Mouse (Mus musculus) NIH3T3 (cell line): Measurements from ENCODE around the gene Fam117b.
A peak's percentile ranks its signal among the peaks of the same experiment; 100 is the strongest.

Experiments
- DNase-seq: peaks from one replicate; pipeline ENCODE4 v3.0.0-alpha.2; 2012; ENCODE audit warnings: low read depth

Gene Fam117b

DNA sequence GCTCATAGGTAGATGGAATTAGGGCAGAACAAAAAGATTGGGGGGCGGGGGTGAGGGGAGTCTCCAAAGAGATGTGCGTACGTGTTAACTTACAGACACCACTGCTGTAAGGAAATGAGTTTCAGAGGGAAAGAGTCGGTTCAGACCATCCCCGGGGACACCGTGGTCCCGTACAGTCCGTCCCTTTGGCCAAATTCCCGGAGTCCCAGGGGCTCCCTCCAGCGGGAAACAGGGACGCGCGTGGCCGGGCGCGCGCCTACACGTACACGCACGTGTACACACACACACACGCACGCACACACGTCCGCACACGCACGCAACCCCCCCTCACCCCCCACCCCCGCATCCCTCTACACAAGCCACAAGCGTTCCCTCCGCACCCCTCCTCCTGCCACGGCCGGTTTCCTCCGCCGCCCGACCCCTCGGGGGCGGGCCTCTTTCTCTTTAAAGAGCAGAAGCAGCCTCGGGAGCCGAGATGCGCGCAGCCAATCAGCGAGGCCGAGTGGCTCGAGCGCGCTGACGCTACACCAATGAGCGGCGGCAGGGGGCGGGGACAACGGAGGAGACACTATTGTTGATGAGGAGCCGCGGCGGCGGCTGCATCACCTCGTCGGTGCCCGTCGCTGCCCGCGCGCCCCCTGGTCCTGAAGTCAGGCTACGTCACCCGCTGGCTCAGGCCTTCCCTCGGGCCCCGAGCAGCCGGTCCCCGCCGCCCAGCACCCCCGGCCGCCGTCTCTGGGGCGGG is at the start of gene Fam117b:
TSS of gene Fam117b (plus strand) at position 594 of the 745 bp plus-strand sequence.
- DNase-seq = peak; percentile 99

DNA sequence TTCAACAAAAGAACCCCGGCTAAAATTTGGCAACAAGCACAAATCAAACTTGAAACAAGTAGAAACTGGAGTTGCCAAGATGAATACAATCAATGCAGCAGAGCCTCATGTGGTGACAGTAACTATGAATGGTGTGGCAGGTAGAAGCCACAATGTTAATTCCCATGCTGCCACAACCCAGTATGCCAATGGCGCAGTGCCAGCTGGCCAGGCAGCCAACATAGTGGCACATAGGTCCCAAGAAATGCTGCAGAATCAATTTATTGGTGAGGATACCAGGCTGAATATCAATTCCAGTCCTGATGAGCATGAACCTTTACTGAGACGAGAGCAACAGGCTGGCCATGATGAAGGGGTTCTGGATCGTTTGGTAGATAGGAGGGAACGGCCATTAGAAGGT is 44.8 kb upstream of the Fam117b start:
- no peak for DNase-seq

DNA sequence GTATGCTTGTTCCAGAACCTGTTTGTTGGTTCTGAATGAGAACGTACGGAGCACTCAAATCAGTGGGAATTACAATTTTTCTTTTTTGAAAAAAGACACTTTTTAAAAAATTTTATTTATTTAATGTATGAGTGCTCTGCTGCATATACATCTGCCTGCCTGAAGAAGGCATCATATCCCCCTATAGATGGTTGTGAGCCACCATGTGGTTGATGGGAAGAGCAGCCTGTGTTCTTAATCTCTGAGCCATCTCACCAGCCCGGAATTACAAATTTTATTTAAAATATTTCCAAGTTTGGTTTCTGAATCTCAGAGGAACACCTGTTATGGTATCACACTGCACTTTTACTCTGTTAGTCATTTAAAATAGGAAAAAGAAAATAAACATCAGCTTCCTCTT is 38.8 kb upstream of the Fam117b start:
- peak; percentile 26 for DNase-seq

DNA sequence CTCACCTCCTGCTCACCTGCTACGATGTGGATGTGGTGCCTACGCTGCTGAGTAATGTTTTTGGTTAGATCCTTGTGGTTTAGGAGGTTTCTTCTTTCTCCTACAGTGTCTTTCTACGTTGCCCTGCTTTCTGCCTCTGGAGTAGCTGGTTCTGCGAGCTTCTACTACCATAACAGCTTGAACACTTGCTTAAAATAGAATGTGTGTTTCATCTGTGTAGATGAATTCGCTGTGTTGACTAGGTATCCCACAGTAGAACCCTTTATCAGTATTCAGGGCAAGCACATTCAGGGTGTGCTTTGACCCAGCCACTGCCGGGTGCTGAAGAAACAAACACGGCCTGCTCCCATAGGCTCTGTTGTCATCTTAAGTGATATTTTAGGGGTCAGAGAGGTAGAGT is 34.7 kb upstream of the Fam117b start:
- DNase-seq = no peak

DNA sequence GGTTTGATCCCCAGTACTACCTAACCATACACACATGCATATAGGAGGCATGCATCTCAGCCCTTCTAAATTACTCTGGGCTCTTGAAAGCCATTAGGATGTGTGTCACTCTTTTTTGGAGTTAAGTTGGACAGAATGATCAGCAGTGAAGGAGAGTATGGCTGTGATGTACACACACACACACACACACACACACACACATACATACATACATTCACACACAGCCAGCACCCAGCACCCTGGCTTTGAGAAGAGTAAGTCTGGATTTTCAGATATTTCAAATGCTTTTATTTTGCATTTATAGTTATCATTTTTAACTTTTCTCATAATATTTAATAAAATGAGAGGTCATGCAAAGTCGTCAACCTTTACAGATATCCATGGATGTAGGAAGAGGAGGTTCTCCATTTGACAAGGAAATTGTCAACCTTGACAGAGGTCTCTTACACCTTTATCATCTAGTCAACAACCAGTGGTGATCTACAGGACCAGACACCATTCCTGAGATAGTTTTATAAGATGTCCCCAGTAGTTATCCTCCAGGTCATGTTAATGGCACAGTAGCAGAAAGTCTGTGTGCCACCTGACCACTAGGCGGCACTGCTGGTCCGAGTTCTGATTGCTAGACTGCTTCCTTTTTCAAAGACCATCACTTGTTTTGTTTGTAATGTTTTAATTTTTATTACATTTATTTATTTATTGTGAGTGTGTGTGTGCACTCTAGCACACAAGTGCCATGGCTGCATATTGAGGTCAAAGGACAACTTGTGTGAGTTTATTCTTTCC is 29.3 kb upstream of the Fam117b start:
- DNase-seq = peak; percentile 88

DNA sequence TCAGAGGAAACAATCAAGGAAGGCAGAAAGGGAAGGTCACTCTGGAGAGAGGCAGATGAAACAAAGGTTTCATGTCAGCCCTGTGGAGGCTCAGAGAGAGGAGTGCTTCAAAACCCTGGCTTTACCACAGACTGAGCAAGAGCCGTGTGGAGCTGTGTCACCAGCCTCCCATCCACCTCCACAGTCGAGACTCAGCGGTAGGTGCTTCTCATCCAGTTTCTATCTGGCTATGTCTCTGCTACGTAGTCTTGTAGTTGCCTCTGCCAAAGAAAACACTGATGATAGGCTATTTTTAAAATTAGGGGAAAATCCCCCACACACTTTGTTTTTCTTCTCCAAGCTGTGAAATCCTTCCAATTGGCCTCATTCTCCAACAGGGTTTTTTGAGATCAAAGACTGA is 25.9 kb upstream of the Fam117b start:
- peak; percentile 45 for DNase-seq

DNA sequence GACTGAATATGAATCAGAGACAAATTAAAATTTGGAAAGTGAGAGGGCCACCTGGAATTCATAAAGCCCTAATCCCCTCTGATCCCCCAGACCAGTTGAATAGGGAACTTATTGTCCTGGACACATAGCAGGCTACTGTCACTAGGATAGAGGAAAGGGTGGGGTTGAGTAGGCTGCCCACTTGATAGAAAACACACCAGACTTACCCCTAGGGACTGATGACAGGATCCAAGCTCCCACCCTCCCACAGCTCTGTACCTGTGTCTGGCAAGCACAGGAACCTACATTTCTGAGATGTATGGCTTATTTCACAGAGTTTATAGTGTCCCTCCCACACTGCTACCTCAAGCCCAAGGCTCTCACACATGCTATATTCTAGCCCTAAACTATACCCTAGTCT is 24.8 kb upstream of the Fam117b start:
- no peak for DNase-seq

DNA sequence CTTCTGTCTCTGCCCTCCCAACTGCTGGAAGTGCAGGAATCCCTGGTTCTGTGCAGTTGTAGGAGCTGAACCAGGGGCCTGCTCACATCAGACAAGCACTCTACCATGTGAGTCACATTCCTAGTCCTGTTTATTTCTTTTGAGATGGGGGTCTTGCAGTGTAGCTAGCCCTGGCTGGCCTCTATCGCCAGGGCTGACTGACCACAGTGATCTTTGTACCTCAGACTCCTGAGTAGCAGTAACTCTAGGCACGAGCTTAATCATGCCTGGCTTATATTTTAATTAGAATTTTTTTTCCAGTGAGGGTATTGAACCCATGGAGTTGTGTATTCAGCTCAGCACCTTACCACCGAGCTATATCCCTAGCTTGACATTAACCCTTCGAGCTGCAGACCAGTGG is 21.6 kb upstream of the Fam117b start:
- DNase-seq = no peak

DNA sequence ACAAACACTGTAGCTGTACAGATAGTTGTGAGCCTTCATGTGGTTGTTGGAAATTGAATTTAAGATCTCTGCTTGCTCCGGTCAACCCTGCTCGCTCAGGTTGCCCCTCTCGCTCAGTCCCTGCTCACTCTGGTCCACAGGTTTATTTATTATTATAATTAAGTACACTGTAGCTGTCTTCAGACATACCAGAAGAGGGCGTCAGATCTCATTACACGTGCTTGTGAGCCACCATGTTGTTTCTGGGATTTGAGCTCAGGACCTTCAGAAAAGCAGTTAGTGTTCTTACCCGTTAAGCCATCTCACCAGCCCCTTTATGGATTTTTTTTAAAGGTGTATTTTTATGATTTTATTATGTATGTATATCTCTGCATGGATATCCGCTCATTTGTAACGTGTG is 20.0 kb upstream of the Fam117b start:
- no peak for DNase-seq

DNA sequence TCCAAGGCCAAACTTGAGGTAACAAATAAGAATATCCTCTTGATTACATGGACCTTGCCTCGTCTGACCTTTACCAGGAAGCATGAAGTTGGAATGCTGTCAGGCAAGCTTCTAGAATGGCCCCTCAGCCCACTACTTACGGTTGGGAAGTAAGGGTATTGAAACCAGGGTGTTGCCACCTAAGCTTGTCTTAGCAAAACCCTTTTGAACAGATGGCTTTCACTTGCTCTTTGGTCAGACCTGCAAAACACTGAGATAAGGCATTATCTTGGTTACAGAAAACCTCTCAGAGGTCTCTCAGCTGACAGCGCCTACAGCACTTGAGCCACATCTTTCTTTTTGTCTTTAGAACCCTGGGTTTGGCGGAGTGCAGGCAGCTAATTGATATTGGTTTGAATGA is 18.8 kb upstream of the Fam117b start:
- DNase-seq = no peak

DNA sequence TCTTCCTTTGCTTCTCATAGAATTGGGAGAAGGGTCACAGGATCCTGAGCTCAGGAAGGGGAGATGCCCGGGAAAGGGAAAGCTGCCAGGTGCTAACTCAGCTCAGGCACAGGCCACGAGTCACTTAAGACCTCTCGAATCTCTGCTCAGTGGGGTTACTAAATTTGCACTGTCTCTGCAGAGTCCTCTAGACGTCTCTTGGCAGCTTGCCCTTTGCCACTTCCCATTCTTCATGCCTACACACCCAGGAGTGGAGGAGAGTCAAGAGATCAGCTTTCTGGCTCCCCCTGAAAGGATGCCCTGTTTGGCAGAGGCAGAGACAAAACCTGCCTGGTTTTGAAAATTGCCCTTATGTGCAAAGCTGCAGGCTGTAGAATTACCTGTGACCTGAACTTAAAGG is 17.4 kb upstream of the Fam117b start:
- DNase-seq = peak; percentile 34

DNA sequence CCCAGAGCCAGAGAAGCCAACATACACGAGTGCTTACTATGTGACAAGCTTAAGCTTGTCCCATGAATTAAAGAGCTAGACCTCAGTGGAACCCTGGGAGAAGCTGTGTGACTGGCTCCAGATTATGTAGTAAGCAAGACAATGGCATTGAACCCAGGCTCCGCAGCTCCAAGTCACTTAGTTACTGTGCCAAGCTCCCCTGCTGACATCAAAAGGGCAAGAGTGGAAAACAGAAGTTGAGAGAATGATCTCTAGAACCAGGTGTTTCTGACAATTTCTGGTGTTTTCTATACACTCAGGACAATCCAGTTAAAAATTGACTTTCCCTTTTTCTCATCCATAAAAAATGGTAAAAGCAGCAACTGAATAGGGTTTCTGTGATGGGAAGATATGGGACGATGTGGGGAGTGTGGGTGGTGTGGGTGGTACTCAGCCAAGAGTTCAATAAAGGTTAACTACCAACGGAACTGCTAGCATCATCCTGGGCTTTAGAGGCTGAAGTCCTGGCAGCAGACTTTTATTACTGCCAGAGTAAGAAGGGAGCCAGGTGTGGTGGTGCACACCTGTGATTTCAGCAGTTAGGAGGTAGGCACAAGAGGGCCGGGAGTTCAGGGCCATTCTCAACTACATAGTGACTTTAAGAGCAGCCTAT is 15.5 kb upstream of the Fam117b start:
- DNase-seq = no peak

DNA sequence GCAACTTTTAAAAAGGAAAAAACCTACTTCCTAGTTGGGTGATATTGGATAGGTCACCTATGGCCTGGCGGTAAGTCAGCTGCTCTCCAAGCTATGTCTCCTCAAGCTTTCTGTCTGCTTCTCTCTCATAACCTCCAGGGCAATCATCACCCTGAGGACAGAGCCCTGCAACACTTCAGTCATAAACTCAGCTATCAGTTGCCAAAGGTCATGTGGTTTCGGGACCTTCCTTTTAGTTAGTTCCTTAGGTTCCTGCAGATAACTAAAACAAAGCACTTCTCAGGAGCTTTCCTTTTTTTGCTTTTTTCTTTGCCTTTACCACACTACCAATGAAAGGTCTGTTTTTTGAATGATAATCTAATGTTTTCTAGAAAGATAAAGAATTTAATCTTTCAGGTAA is 13.1 kb upstream of the Fam117b start:
- no peak for DNase-seq

DNA sequence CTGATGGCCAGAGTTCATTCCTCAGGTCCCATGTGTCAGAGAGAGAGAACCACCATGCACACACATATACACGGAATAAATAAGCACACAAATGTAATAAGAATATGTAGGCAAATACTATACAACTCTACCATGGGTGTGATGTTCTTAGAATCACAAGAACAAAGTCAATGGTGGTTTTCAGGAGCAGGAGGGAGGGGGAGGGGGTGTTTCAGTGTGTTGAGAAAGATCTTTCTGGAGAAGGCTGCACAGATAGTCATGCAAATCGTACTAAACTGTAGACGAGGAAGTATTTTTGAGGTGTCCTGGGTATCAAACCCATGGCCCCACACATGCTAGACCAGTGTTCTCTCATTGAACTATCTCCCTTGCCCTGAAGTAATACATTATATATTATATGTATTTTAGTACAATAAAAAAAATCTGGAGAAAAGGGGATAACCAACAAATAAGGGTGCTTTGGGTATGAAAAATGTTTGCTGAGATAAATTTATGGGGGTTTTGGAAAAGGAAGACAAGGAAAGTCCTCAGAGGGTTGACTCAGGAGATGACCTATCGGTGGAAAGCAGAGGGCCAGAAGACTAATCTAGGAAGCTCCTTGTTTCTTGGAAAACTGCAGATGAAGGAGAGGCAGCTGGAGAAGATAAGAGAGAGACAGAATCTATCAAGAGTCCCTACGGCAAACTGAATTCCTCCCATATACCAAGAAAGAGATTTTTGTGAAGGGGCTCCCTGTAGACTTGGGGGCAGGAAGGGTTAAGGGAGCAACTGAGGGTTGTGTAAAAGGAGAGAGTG is 11.5 kb upstream of the Fam117b start:
- no peak for DNase-seq

DNA sequence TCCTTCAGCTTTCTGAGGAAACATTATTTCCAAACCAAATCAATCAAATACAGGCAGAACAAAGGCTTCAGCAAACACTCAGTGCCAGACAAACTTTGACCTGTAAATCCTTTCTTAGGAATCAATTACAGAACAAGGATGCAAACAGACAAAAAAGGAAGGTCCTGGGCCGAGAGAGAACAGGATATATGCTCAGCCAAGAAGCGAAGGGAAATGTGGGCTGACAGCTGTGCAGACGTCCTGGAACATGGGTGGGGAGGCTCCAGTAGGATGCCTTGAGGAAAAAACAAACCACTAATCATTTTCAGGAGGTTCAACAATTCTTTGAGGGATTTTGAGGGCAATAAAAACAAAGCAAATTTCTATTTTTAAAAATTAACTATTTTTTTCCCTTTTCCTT is 10.2 kb upstream of the Fam117b start:
- DNase-seq = no peak

DNA sequence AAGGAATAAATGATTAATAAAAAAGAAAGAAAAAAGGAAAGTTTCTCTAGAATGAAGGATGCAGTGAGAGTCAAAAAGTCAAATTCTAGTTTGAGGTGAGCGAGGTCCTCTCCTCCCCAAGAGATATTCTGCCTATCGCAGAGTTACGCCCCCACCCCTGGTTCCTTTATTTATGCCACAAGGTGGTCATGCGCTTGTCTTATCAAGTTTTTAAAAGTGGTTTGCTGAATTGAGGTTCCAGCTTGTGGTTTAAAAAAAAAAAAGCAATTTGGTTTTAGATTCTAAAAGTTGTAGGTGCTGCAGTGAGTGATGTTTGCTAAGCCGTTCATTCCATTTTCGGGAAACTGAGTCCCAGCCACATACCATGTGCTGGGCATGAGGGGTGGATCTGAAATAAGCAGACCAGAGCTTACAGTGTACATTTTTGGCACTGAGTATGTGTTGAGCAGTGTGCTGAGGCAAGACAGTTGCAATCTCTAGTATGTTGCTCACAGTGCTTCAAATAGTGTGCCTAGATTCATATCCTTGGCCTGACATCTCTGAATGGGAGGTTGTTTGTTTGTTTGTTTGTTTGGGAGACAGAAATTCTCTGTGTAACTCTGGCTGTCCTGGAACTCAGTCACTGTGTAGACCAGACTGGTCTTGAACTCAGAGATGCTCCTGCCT is 8.0 kb upstream of the Fam117b start:
- no peak for DNase-seq

DNA sequence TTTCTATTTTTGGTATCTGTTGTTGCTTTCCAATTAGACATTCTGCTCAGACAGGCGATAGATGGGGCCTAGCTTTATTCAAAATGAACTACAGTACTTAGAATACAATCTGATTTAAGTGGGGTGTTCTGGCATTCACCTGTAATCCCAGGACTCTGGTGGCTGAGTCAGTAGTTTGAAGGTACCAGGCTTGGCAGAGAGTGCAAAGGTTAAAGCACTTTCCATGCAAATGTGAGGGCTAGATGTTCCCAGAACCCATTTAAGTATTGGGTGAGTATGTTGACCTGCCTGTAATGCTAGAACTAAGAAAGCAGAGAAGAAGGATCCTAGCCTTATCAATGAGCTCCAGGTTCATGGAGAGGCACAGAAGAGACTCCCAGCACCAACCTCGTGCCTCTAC is 6.9 kb upstream of the Fam117b start:
- DNase-seq = no peak

DNA sequence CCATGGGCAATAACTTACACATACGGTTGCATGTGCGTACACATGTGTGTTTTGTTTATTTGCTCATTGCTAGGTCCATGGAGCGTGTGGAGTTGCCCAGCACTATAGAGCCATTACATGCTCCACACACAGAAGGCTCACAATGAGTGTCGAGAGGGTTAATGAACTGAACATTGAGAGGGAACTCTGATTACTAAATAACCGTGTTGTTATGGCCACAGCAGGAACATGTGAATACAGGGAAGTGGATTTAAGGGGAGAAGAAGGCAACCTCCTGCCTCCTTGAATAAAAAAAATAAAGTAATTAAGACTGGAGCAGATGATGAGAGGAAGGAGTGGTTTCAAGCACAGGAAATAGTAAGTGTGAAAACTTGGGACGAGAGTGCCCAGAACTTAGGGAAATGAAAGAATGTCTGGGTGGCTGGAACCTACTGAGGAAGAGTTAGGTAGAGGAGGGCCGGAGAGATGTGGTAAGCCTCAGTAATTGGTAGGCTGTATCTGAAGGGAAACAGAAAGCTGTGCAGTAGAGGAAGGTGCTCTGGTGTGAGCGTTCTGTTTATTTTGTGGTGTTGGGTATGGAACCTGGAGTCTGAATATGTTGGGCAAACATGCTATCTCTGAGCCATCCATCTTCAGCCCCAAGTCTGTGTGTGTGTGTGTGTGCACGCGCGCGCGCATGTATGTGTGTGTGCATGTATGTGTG is 5.8 kb upstream of the Fam117b start:
- DNase-seq = no peak

DNA sequence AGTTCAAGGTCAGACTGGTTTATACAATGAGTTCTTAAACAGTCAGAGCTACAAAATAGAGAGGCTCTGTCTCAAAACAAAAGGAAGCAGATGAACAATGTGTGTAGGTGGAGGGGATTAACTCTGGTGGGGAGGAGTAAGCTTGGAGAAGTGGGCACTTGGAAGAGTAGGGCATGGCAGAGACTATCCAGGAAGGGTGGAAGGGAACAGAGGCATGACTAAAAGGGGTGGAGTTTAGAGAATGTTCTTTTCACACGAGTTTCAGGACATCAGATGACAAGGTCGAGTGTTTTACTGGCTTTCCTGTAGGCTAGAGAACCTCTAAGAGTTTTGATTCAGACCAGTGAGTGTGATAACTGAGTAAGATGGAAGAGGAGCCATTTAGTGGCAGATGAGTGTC is 5.1 kb upstream of the Fam117b start:
- no peak for DNase-seq

DNA sequence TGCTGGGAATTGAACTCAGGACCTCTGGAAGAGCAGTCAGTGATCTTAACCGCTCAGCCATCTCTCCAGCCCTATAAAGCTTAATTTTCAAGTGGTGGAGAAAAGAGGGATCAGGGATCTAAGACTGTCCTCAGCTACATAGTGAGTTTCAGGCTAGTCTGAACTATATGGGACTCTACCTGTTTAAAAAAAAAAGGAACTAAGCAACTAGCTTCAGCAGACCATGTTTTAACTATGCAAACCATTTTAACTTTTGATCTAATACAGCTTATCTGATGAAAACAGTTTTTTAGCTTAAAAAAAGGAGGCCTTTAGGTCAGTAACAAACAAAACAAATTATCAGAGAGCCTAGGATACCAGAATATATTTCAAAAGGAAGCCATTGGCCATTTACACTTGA is 1.9 kb upstream of the Fam117b start:
- DNase-seq = no peak

DNA sequence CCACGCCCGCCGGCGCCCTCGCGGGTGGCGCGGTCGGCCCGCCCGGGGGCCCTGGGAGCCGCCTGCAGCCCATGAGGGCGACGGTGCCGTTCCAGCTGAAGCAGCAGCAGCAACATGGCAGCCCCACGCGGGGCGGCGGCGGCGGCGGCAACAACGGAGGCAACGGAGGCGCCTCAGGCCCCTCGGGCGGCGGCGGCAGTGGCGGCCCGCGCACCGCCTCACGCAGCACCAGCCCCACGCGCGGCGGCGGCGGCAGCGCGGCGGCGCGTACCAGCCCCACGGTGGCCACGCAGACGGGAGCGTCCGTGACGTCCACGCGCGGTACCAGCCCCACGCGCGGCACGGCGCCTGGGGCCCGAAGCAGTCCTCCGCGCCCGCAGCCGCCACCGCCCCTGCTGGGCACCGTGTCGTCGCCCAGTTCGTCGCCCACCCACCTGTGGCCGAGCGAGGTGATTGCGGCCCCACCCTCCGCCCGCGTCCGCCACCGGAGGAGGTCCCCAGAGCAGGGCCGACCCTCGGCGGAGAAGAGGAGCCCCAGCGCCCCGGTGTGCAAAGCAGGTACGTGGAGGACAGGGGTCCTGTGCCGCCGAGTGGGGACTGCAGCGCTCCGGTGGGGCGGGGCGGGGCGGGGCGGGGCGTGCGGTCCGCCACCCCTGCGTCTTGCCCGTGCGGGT is 526 bp downstream of the Fam117b start:
- DNase-seq = no peak
